Mouse (Mus musculus): Measurements from ENCODE around the gene Mrtfb.
"Not testable (repeated sequence)": the region's sequence is repeated elsewhere in the genome, so short reads cannot be mapped to it uniquely, and the experiment has no call there.

The Mrtfb gene

DNA sequence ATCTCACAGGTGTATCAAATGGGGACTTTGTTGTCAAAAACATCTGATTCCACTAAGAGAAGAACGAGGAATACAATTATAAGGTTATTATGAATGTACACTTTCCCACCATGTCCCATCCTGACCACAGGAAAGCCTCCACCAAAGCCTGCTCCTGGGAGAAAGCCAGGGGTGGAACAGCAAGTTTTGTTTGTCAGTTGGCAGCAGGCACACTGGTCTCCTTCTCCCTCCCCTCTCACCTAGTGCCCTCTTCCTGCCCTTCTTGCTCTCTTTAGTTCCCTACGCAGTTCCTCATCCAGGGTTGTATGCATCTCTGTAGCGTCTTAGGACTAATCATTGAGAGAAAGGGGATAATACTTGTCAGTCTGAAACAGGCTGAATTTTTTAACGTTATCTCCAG, 81.8 kb downstream of the Mrtfb start:
- ATAC-seq (ENCODE audit: insufficient number of reproducible peaks, low FRiP score, low TSS enrichment): no peak

DNA sequence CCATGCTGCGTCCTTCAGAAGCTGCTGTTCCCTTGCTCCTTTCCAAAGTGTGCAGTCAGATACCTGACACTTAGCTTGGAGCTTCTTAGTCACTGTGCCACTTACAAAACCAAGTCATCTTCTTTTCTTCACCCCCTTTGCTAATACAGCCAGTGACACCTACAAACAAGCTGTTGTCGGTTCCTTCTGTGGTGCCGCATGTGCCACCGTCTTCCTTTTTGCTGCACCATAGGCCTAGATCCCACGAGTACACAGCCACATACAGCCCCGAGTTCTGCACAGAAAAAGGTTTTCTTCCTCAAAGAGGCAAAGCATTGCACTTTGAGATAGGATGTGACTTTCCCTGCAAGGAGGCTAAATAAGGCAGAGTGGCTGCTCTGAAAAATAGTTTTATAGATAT, 83.2 kb downstream of the Mrtfb start:
- ATAC-seq (ENCODE audit: insufficient number of reproducible peaks, low FRiP score, low TSS enrichment): no peak

DNA sequence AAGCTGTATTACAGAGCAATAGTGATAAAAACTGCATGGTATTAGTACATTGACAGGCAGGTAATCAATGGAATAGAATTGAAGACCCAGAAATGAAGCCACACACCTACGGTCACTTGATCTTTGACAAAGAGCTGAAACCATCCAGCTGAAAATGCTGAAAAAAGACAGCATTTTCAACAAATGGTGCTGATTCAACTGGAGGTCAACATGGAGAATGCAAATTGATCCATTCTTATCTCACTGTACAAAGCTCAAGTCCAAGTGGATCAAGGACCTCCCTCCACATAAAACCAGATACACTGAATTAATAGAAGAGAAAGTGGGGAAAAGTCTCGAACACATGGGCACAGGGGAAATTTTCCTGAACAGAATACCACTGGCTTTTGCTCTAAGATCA, 89.5 kb downstream of the Mrtfb start:
- ATAC-seq (ENCODE audit: insufficient number of reproducible peaks, low FRiP score, low TSS enrichment): not testable (repeated sequence)

DNA sequence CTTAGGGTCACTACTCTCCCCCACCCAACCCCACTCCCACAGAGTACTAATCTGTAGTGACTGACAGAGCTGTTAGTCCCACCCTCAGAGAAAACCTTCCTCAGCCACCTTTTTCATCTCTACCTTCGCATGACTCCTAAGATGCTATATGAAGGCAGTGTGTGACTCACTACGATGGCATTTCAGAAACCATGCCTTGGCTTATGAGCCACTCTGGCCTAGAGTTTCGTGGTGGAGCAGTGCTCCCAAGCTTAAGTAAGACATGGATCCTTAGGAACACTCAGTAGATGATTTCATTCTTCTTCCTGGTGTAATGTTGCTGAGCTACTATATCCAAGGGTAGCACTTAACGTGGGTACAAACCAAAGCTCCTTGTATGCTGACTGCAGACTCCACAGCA, 94.4 kb downstream of the Mrtfb start:
- ATAC-seq (ENCODE audit: insufficient number of reproducible peaks, low FRiP score, low TSS enrichment): no peak

DNA sequence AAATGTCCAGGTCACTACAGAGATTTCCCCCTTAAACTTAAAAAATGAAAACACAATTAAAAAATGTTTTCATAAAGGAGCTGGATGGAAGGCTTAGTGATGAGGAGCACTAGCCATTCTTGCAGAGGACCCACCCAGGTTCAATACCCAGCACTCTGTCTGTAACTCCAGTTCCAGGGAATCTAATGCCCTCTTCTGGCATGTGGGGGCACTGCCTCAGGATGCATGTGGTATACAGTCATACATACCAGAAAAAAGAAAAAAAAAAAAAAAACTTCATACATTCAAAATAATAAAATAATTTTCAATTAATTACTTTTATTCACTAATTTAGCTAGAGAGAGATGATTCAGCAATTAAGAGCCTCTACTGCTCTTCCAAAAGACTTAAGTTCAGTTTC, 95.0 kb downstream of the Mrtfb start:
- ATAC-seq (ENCODE audit: insufficient number of reproducible peaks, low FRiP score, low TSS enrichment): no peak

DNA sequence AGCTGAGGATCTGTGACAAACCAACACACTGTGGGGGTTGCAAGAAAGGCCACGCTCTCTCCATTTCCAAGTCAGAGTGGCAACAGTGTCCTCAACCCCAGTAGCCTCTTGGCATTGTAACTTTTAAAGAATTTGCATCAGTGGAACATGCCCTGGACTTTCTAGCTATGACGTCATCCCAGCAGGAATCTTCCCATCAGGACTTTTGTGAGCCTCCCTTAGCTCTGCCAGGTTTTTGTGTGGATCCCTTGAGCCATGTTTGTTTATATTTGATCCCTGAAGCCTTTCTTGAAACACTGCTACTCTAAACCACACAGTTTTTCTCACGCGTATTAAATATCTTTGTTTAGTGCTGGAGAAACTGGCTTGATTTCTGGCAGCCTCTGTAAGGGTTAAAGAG, 97.6 kb downstream of the Mrtfb start:
- ATAC-seq (ENCODE audit: insufficient number of reproducible peaks, low FRiP score, low TSS enrichment): no peak

DNA sequence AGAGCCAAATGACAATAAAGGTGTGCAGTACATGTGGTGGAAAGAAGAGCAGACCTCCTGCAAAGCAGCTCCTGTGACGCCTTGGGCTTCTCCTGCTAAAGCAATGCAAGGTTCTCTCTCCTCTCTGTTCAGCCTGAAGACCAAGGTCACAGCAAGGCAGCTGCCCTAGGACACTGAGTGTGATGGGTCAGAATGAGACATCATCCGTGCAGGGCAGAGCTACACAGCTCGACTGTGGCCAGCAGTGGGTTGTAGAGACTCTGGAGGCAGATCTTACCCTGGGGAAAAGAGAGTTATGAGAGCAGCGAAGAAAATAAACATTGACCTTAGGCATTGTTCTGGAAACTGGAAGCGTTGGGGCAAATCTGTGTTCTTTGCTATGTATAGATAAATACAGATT, 98.2 kb downstream of the Mrtfb start:
- no peak for ATAC-seq (ENCODE audit: insufficient number of reproducible peaks, low FRiP score, low TSS enrichment)

DNA sequence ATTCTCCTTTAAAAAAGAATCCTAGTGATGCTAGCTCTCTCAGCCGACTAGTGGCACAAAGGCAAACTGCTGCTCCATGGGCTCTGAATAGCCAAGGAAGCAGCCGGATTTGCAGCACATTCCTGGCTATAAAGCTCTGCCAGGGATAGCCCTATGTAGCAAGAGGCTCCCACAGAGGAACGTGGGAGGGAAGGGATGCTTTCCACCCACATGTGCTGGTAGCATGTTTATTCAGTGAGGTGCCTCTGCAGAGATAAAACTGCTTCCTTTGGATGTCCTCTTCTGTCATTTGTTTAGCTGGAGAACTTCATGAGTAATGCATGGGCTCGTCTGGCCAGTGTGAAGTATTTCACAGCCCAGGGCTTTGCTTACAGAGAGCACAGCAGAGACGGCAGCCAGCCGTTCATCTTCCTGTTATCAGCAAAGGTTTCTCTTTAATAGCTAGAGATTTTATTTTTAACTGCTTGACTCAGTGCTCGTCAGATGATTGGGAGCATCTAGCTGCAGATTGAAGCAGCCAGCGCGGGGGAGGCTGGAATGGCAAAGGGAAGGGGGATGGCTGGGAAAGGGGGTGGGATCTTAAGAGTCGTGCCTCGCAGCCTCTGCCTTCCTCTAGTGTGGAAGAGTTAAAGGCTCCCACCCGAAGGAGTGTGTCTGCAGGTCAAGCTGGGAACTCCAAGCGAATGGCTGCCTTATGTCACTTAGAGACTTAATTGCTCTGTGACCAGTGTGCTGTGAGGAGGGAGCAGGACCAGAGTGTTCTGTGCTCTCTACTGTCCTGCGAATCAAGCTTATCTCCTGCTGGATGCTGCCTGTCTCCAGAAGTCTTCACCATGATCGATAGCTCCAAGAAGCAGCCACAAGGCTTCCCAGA, 101.8 kb downstream of the Mrtfb start:
- peak; percentile 84 for ATAC-seq (ENCODE audit: insufficient number of reproducible peaks, low FRiP score, low TSS enrichment)

DNA sequence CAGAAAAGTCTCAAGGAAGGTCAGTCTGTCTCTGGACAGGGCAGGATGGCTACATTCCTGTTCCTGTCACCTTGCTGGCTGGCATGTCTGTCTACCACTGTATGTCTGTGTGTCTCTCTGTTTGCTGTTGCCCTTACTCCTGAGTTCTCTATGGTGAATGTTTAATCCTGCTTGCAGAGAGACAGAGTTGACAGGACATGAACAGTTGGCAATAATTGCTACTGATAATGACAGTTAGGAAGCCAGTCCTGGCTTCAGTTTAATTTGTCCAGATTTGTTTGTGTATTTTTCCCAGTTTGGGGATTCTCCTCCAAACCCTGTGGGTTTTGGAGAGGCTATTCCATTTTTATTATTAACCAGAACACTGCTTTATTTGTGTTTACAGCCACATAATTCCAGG, 102.5 kb downstream of the Mrtfb start:
- no peak for ATAC-seq (ENCODE audit: insufficient number of reproducible peaks, low FRiP score, low TSS enrichment)

DNA sequence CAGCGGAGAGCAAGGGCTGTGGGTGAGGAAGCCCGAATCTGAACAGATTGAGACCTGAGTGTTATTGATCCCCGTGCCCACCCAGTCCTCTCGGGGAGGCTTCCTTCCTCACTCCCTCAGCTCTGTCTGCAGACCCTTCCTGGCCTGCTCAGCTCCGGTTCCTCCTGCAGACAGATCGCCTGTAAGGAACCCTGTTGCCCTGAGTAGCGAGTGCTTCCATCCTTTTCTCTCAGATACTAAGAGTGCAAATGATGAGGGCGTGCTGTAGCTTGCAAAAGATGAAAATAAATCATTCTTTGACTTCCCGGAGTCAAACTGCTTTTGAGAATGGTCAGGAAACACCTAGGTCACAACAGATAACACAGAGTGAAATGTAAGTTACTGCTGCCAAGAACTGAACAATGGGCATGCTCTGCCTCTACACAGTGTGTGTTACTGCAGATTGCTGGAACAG, 103.2 kb downstream of the Mrtfb start:
- 0 out of 2 replicates have a peak, but pooled peaks have one; percentile 23 for ATAC-seq (ENCODE audit: insufficient number of reproducible peaks, low FRiP score, low TSS enrichment)

DNA sequence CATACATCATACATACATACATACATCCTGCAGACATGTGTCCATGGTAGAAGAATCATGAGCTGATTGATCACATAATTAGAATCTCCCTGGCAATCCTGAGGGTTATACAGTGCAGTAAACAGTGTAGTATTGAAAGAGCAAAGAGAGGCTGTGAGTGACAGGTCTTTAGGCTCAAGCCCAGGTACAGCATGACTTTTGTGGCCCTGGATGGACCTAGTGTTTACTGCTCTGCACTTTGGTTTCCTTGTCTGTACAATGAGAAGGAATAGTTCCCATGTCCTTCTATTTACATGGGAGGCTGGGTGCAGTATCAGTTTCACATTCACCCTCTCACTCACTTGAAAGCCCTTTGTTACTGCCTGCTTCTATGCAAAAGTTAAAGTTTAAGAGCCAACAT, 103.9 kb downstream of the Mrtfb start:
- no peak for ATAC-seq (ENCODE audit: insufficient number of reproducible peaks, low FRiP score, low TSS enrichment)

DNA sequence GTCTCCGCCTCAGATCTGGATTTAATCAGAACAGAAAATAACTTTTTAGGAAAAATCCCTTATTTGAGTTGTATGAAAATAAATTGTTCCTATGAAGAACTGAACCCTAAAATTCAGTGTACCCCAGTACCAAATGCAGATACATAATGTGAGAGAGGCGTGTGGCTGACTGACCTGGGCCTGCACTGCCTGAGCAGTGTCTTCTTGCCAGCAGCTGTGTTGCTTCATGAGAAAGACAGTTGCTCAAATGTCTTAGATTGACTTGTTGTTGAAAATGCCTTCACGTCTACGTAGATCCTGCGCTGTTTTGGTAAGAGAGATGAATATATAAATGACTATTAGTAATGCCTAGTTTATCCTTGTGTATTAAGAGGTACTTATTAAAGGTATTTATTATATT, 104.6 kb downstream of the Mrtfb start:
- no peak for ATAC-seq (ENCODE audit: insufficient number of reproducible peaks, low FRiP score, low TSS enrichment)

DNA sequence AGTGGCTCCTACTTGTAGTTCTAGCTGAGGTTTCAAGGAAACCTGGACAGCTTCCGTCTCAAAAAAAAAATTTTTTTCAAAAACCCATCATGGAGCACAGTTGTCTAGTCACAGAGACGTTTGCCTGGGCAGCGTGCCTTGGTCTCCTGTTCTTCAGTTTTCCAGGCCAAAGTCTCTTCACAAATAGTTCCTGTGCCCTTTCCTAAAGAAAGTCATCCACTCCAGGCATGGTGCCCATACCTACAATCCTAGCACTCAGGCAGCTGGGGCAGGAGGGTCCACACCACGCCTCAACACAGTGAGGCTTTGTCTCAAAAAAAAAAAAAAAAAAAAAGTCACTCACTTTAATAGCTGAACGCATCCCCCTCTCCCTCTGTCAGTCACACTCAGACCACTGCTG, 106.9 kb downstream of the Mrtfb start:
- ATAC-seq (ENCODE audit: insufficient number of reproducible peaks, low FRiP score, low TSS enrichment): no peak

DNA sequence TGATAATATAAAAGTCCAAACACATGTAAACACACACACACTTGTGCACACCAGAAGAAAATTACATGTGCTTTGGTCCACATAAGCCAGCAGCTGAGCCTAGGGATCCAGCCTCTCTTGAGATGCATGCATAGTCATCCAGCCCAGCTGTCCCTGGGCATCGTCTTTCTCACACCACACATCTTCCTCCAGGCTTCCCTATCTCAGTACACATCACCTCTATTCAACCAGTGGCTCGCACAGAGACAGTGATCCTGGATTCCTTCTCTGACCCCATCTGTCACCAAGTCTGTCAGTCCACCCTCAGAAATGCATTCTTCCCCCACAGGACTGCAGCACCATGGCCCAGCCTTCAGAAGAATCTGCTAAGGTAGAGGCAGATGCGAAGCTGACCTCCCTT, 107.9 kb downstream of the Mrtfb start:
- no peak for ATAC-seq (ENCODE audit: insufficient number of reproducible peaks, low FRiP score, low TSS enrichment)

DNA sequence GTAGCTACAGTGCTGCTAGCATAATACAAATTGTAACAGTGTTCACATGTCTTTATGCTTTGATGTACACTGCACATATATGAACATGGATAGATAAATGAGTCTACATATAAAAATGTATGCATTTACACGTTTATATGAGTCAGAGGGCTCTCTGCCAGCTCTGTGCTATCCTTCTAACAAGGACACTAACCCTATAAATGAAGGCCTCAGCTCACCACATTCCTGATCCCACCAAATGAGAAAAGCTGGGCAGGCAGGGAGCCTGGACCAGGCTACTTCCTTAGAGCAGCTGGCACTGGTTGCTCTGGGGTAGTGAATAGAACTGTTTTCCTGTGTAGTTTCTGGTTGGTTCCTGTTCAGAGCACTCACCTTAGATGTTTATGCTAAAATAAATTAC, 110.0 kb downstream of the Mrtfb start:
- ATAC-seq (ENCODE audit: insufficient number of reproducible peaks, low FRiP score, low TSS enrichment): no peak

DNA sequence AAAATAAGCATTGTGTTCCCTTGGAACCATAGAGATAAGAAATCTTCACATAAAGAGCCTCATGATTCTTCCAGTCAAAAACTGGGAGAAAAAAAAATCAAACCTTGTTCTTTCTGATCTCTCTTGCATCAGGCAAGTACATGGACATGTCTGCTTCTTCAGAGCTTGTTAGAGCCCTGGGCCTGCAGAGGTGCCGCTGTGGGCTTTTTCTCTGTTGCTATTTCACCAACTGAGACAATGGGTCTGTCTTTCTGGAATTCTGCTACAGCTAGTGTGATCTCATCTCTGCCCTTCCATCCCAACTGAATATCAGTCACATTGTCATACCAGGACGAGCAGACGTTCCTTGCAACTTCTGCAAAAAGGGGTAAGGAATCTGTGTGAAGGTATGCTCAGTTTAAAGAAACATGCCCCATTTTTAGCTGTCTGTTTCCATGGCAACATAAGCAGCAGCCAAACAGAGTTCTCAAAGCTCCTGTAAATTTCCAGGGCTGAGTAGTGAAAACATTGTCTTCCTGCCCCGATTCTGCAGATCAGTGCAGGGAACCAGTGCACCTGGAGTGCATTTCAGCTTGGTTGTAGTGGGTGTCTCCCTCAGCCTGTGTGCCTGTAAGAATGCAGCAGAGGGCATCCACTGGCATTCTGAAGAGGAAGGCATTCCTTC, 110.7 kb downstream of the Mrtfb start:
- ATAC-seq (ENCODE audit: insufficient number of reproducible peaks, low FRiP score, low TSS enrichment): no peak

DNA sequence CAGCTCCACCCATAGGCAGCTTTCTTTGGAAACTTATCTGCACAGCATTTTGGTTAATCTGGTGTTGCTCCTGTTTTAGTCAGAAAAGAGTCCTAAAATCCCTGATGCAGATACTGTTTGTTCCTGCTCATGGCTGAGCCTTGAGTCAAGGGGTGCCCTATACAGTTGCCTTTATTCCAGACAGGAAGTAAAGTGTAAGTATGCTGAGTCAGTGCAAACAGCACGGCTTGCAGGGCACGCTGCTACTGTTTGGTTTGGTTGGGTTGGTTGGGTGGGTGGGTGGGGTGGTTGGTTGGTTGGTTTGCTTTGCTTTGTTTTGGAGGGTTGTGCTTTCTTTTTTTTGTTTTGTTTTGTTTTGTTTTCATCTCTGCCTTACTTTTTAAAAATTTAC, 111.2 kb downstream of the Mrtfb start:
- no peak for ATAC-seq (ENCODE audit: insufficient number of reproducible peaks, low FRiP score, low TSS enrichment)

DNA sequence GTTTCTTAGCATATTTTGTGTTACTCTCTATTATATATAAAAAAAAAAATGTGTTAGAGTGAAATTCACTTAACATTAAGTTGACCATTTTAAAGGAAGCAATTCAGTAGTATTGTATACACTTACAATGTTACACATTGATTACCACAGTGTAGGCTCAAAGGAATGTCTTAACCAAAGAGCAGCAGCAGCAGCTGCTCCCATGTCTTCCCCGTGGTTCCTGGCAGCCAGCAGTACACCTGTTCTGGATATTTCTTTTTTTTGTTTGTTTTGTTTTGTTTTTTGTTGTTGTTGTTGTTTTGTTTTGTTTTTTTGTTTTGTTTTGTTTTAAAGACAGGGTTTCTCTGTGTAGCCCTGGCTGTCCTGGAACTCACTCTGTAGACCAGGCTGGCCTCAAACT, 112.4 kb downstream of the Mrtfb start:
- ATAC-seq (ENCODE audit: insufficient number of reproducible peaks, low FRiP score, low TSS enrichment): no peak

DNA sequence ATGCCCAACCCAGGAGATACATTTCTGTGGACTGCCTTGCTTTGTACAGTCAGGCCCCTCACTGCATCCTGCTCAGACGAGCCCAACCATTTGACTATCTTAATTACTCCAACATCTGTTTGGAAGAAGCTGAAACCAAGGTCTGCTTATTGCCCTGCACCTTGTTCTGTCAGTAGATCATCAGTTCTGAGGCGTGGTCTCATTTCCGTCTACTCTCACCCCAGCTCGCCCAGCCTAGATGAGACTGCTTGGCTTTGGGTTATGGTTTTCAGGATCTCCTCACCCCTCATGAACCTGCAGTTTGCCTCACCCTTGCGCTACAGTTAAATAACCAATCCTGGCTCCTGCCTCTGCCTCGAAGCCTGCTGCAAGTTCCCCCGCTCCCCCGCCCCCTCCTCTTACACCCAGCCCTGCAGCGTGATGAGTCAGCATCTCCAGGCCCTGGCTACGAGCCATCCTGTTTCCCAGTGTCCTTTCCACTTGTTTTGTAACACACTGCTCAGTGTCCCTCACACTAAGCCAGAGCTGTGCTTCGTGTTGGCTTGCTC, 115.5 kb downstream of the Mrtfb start:
- peak; percentile 84 for ATAC-seq (ENCODE audit: insufficient number of reproducible peaks, low FRiP score, low TSS enrichment)

DNA sequence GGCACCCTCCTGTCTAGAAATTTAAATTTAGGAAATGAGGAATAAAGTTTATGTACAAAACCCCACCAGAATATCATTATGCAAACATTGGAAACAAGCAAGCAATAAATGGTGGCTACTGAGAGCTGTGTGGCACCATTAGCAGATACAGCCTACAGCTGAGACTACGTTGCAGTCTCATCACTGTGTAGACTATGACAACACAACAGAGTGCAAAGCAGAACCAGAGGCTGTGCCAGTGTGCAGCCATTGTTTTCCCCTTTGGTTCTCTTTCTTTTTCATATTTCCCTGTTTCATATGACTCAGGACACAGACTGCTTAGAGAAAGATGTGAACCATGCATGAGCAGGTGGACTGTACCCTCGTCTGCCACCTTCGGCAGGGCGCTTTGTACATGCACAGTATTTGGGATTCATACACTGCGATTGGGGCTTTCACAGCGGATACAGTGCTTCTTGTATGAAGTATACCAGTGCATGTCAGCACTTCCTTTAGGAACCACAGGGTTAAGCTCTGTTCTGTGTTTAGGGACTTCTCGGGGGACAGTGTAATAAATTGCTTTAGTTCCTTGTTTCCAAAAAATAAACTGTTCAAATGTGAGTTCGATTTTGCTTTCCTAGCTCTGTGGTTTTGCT, 116.7 kb downstream of the Mrtfb start:
- ATAC-seq (ENCODE audit: insufficient number of reproducible peaks, low FRiP score, low TSS enrichment): no peak

DNA sequence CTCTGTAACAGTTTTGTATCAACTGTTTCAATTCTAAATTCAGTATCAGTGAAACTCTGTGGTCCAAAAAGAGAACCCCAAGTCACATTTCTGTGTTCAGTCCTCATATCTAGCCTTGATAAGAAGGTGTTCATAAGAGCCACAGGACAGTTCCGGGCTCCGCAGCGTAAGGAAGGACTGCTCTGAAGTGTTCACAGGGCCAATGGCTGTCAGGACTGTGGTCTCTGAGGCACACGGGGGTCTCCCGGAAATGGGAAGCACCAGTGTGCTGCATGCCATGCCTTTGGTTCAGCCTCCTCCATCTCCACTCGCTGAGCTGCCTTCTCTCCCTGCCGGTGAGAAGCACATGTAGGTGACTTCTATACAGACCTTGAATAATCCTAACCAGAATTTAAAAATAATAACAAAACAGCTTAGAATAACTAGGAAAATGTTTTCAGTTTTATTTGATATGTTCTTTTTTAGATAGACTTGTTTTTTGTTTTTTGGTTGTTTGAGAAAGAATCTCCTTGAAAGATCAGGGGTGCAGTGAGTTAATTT, 120.7 kb downstream of the Mrtfb start:
- ATAC-seq (ENCODE audit: insufficient number of reproducible peaks, low FRiP score, low TSS enrichment): no peak
